Mouse (Mus musculus) bone marrow, adult 2 months (tissue): Measurements from ENCODE around the gene Lonp2. TPM values are rescaled to one million over a fixed set of nuclear protein-coding genes. Genes with fewer than 3 reads are reported as not detected.

Source experiments
- H3K27ac ChIP-seq: fragments of 200-500 bp; 2 replicates; pipeline ENCODE4 v1.5.1; 2012; ENCODE audit warnings: low read depth, mild to moderate bottlenecking, control low read depth, inconsistent platforms, low read length; ENCODE audit not compliant: control insufficient read depth, poor library complexity, insufficient read depth
- H3K4me1 ChIP-seq: fragments of 200-500 bp; 2 replicates; pipeline ENCODE4 v1.6.1; 2011; ENCODE audit warnings: low read length; ENCODE audit not compliant: control insufficient read depth, insufficient read depth
- H3K4me3 ChIP-seq: fragments of 200-500 bp; replicated peaks from 2 replicates; pipeline ENCODE3; 2011; ENCODE audit warnings: mild to moderate bottlenecking, low read depth, low read length, control low read depth; ENCODE audit not compliant: control insufficient read depth
- CTCF ChIP-seq: fragments of 200-500 bp; IDR thresholded peaks from 2 replicates; pipeline ENCODE4 v1.5.1; 2011; ENCODE audit warnings: low read length, control low read depth; ENCODE audit not compliant: control insufficient read depth, insufficient read depth
- POLR2A ChIP-seq: fragments of 200-500 bp; IDR thresholded peaks from 2 replicates; pipeline ENCODE4 v1.6.1; 2011; ENCODE audit warnings: low read depth, mild to moderate bottlenecking, control low read depth, low read length, borderline replicate concordance; ENCODE audit not compliant: control insufficient read depth
- WGBS: fragments of 180-500 bp; shearing (Covaris S2); methylation state at CpG from one replicate; pipeline ENCODE4 v1.1.7; 2018; 5-methylcytosine and 5-hydroxymethylcytosine counted together
- polyA plus RNA-seq: library from polyadenylated mRNA; stranded (reverse); fragments of >200 nt; gene quantifications from 2 replicates; pipeline ENCODE4 v1.2.4, GENCODE M21; 2011; ENCODE audit warnings: low replicate concordance; ENCODE audit not compliant: missing spikeins, insufficient read depth, insufficient read length

Lonp2 gene
- polyA plus RNA-seq, 1 experiment = 19.8 TPM

GRCm38 (mm10) chr8:86756948-86757733 lies 133.3 kb downstream of the Lonp2 start:
- Histone ChIP-seq H3K4me1 (peaks cover 2% of the 10 kb centered on the region; the same call in 1 of the 2 replicates), H3K4me3 (no peak overlapping the region), H3K27ac (no peak overlapping the region)
- TF ChIP-seq CTCF = no peak
- no peak for TF ChIP-seq POLR2A
- WGBS = 34% methylated on average over 23 of the region's 23 CpGs

- 61% methylated on average over 3 of the region's 3 CpGs for WGBS
- no peak overlapping the region for H3K27ac ChIP-seq
- peaks cover 2% of the 10 kb centered on the region; the same call in 1 of the 2 replicates for H3K4me1 ChIP-seq
- TF ChIP-seq POLR2A (no peak), CTCF (no peak)
- no peak overlapping the region for H3K4me3 ChIP-seq
These were observed 134.8 kb downstream of the Lonp2 start for GRCm38 (mm10) chr8:86758651-86759050.

GRCm38 (mm10) chr8:86759090-86759491 lies 135.2 kb downstream of the Lonp2 start:
- TF ChIP-seq POLR2A = no peak
- TF ChIP-seq CTCF = no peak
- H3K4me1 ChIP-seq = peaks cover 2% of the 10 kb centered on the region; the same call in 1 of the 2 replicates
- 62% methylated on average over 4 of the region's 4 CpGs for WGBS
- H3K4me3 ChIP-seq = no peak overlapping the region
- no peak overlapping the region for H3K27ac ChIP-seq

- no peak overlapping the region for H3K27ac ChIP-seq
- peaks cover 4% of the 10 kb centered on the region; the same call in 1 of the 2 replicates for H3K4me1 ChIP-seq
- 85% methylated on average over 6 of the region's 6 CpGs for WGBS
- H3K4me3 ChIP-seq = no peak overlapping the region
- TF ChIP-seq CTCF = no peak
These were observed 136.9 kb downstream of the Lonp2 start for GRCm38 (mm10) chr8:86760746-86761145.

- H3K4me3 ChIP-seq = no peak overlapping the region
- WGBS = 87% methylated on average over 5 of the region's 5 CpGs
- no peak overlapping the region for H3K27ac ChIP-seq
- no peak for TF ChIP-seq POLR2A
- TF ChIP-seq CTCF = no peak
- H3K4me1 ChIP-seq = peaks cover 2% of the 10 kb centered on the region; the same call in 1 of the 2 replicates
These were observed 139.0 kb downstream of the Lonp2 start for GRCm38 (mm10) chr8:86762806-86763205.

GRCm38 (mm10) chr8:86765155-86765554 lies 141.3 kb downstream of the Lonp2 start:
- Histone ChIP-seq H3K4me1 (peaks cover 2% of the 10 kb centered on the region; the same call in 1 of the 2 replicates), H3K27ac (no peak overlapping the region), H3K4me3 (no peak overlapping the region)
- 60% methylated on average over 10 of the region's 10 CpGs for WGBS
- no peak for TF ChIP-seq CTCF
- no peak for TF ChIP-seq POLR2A

GRCm38 (mm10) chr8:86765669-86766068 lies 141.8 kb downstream of the Lonp2 start:
- WGBS = 83% methylated on average over 8 of the region's 8 CpGs
- no peak for TF ChIP-seq POLR2A
- no peak for TF ChIP-seq CTCF
- Histone ChIP-seq H3K4me1 (peaks cover 2% of the 10 kb centered on the region; the same call in 1 of the 2 replicates), H3K27ac (no peak overlapping the region), H3K4me3 (no peak overlapping the region)

- TF ChIP-seq CTCF = no peak
- no peak for TF ChIP-seq POLR2A
- WGBS = 72% methylated on average over 9 of the region's 9 CpGs
- H3K4me1 ChIP-seq = peaks cover 2% of the 10 kb centered on the region; the same call in 1 of the 2 replicates
- no peak overlapping the region for H3K4me3 ChIP-seq
- H3K27ac ChIP-seq = no peak overlapping the region
These were observed 142.8 kb downstream of the Lonp2 start for GRCm38 (mm10) chr8:86766548-86767211.
